ENCODE assay signal across 8 mouse cellular contexts in the genomic region with DNA sequence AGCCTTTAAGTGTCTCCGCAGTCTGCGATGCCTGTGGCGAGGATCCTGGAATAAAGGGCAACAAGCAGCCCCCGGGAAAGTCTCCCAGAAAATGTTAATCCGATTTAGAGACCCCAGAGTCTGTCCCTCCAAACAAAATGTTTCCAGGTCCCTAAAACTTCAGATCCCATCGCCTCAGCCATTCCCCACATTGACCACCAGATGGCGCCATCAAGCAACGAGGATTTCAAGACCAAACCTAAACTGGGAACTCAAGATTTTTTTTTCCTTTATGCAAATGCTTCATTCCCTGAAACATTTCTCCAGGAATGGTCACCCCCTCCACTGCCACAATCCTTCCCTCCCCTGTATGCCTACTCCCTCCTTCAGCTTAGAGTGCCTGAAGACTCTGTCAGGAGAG. TPM values are rescaled to one million over a fixed set of nuclear protein-coding genes. Genes with fewer than 3 reads are reported as not detected.
A peak's percentile ranks its signal among the peaks of the same experiment; 100 is the strongest.
DNase-seq lines count a peak whose midpoint lies in the region; ATAC-seq and TF ChIP-seq lines count a peak whose summit lies in the region.

A gene (plus strand): TSS at position 269 of the 400 bp plus-strand sequence.

- DNase-seq in MEL (ENCODE audit: low read depth, low spot score) = peak; percentile 75
- DNase-seq in adrenal gland, postnatal 36 days = peak; percentile 71
- DNase-seq in embryonic facial prominence, embryonic 14.5 days (ENCODE audit: low spot score) = peak; percentile 52
- peak; percentile 55 to 80 for DNase-seq in layer of hippocampus, adult 18-20 months (ENCODE audit: low spot score in 2 of 2)
- DNase-seq in lung, postnatal 0 days (ENCODE audit: low spot score) = peak; percentile 72
- DNase-seq in right cerebral cortex, postnatal 10 days (ENCODE audit: low spot score in 2 of 2) = peak; percentile 59 to 79

- ATAC-seq in embryonic facial prominence, embryonic 14.5 days (ENCODE audit: low read depth) = no peak
- no peak for ATAC-seq in heart, embryonic 15.5 days (replicated peaks; ENCODE audit: insufficient number of reproducible peaks, insufficient read depth, low FRiP score, low read depth)
- ATAC-seq in lung, postnatal 0 days = no peak; the same call in 1 of the 2 replicates
- ATAC-seq in megakaryocyte-erythroid progenitor cell, adult 5-6 weeks (replicated peaks; ENCODE audit: low FRiP score, low TSS enrichment, poor library complexity, severe bottlenecking) = no peak

- H3K36me3 ChIP-seq in MEL (ENCODE audit: control insufficient read depth in 1 of 2, insufficient read depth in 2 of 2, low read length in 2 of 2) = no peaks in the 10 kb centered on the region
- H3K36me3 ChIP-seq in embryonic facial prominence, embryonic 14.5 days (ENCODE audit: control insufficient read depth, insufficient read depth, low read length) = no peaks in the 10 kb centered on the region
- H3K36me3 ChIP-seq in heart, embryonic 15.5 days = no peaks in the 10 kb centered on the region
- no peaks in the 10 kb centered on the region for H3K36me3 ChIP-seq in lung, postnatal 0 days (ENCODE audit: insufficient read depth, low read length)

- TF ChIP-seq CTCF in MEL (IDR thresholded peaks at IDR 0.05 in 2 of 3, conservative IDR thresholded peaks at IDR 0.05 in 1 of 3; ENCODE audit: control insufficient read depth in 1 of 3, insufficient read depth in 1 of 3, low read depth in 2 of 3, low read length in 3 of 3, poor library complexity in 1 of 3, severe bottlenecking in 1 of 3) = peak; percentile 82 to 92 (median 83)
- TF ChIP-seq CTCF in lung, postnatal 0 days (IDR thresholded peaks at IDR 0.05) = peak; percentile 90

- peak; percentile 82 for TF ChIP-seq RAD21 in MEL (IDR thresholded peaks at IDR 0.05; ENCODE audit: low read depth, low read length)

- no peaks in the 10 kb centered on the region; a peak in 1 of 4 replicates for H3K27me3 ChIP-seq in MEL (ENCODE audit: control insufficient read depth in 1 of 2, insufficient read depth in 2 of 2, low read length in 2 of 2)
- H3K27me3 ChIP-seq in embryonic facial prominence, embryonic 14.5 days (replicated peaks; ENCODE audit: control insufficient read depth, insufficient read depth, low read length) = no peaks in the 10 kb centered on the region
- H3K27me3 ChIP-seq in heart, embryonic 15.5 days = no peaks in the 10 kb centered on the region
- no peaks in the 10 kb centered on the region for H3K27me3 ChIP-seq in lung, postnatal 0 days (replicated peaks; ENCODE audit: insufficient read depth, low read length)

- no peaks in the 10 kb centered on the region for H3K9me3 ChIP-seq in MEL (replicated peaks; ENCODE audit: insufficient read depth, low read length)
- H3K9me3 ChIP-seq in embryonic facial prominence, embryonic 14.5 days (ENCODE audit: control insufficient read depth, low read length) = no peaks in the 10 kb centered on the region
- no peaks in the 10 kb centered on the region for H3K9me3 ChIP-seq in heart, embryonic 15.5 days (replicated peaks)
- H3K9me3 ChIP-seq in lung, postnatal 0 days (ENCODE audit: low read length) = no peaks in the 10 kb centered on the region

- TF ChIP-seq EP300 in MEL (IDR thresholded peaks at IDR 0.05; ENCODE audit: low read depth in 1 of 2, low read length in 2 of 2) = no peak
- no peak for TF ChIP-seq EP300 in lung, postnatal 0 days (IDR thresholded peaks at IDR 0.05)

- no peak for TF ChIP-seq POLR2A in MEL (IDR thresholded peaks at IDR 0.05; ENCODE audit: control insufficient read depth in 1 of 2, insufficient read depth in 1 of 2, low read depth in 1 of 2, low read length in 2 of 2, poor library complexity in 1 of 2)

- H3K79me2 ChIP-seq in MEL (ENCODE audit: control insufficient read depth, insufficient read depth, low read length, poor library complexity) = no peaks in the 10 kb centered on the region

- H3K4me1 ChIP-seq in MEL (ENCODE audit: control insufficient read depth in 1 of 2, insufficient read depth in 2 of 2, low read length in 2 of 2) = no peaks in the 10 kb centered on the region
- no peaks in the 10 kb centered on the region for H3K4me1 ChIP-seq in embryonic facial prominence, embryonic 14.5 days (ENCODE audit: control insufficient read depth, insufficient read depth, low read length)
- peaks cover 2% of the 10 kb centered on the region for H3K4me1 ChIP-seq in heart, embryonic 15.5 days (replicated peaks)
- H3K4me1 ChIP-seq in lung, postnatal 0 days (ENCODE audit: insufficient read depth, low read depth, low read length) = no peaks in the 10 kb centered on the region

- H3K4me2 ChIP-seq in embryonic facial prominence, embryonic 14.5 days (ENCODE audit: low read depth, low read length) = no peak within 1 kb of the TSS
- 0 out of 2 replicates have a peak within 1 kb of the TSS, but pooled peaks have one; percentile 30 for H3K4me2 ChIP-seq in heart, embryonic 15.5 days
- no peak within 1 kb of the TSS for H3K4me2 ChIP-seq in lung, postnatal 0 days (replicated peaks; ENCODE audit: low read depth, low read length)

- no peak within 1 kb of the TSS for H3K27ac ChIP-seq in MEL (ENCODE audit: control insufficient read depth, low read depth, low read length)
- no peak within 1 kb of the TSS for H3K27ac ChIP-seq in embryonic facial prominence, embryonic 14.5 days (replicated peaks; ENCODE audit: low read depth, low read length)
- H3K27ac ChIP-seq in heart, embryonic 15.5 days = no peak within 1 kb of the TSS
- no peak within 1 kb of the TSS for H3K27ac ChIP-seq in lung, postnatal 0 days (ENCODE audit: low read length)

- H3K4me3 ChIP-seq in MEL (ENCODE audit: control insufficient read depth in 1 of 2, insufficient read depth in 1 of 2, low read depth in 2 of 2, low read length in 2 of 2) = no peak within 1 kb of the TSS
- no peak within 1 kb of the TSS for H3K4me3 ChIP-seq in embryonic facial prominence, embryonic 14.5 days (ENCODE audit: low read depth, low read length)
- no peak within 1 kb of the TSS for H3K4me3 ChIP-seq in heart, embryonic 15.5 days
- H3K4me3 ChIP-seq in lung, postnatal 0 days (ENCODE audit: low read depth, low read length) = no peak within 1 kb of the TSS

- no peak within 1 kb of the TSS for H3K9ac ChIP-seq in MEL (ENCODE audit: control insufficient read depth, low read depth, low read length, poor library complexity, severe bottlenecking)
- H3K9ac ChIP-seq in embryonic facial prominence, embryonic 14.5 days (ENCODE audit: low read depth, low read length) = no peak within 1 kb of the TSS
- no peak within 1 kb of the TSS for H3K9ac ChIP-seq in heart, embryonic 15.5 days
- H3K9ac ChIP-seq in lung, postnatal 0 days (replicated peaks; ENCODE audit: low read depth) = no peak within 1 kb of the TSS

- 1% methylated on average over 8 of the region's 8 CpGs for WGBS in embryonic facial prominence, embryonic 14.5 days
- WGBS in heart, embryonic 15.5 days = 4% methylated on average over 8 of the region's 8 CpGs
- 1% methylated on average over 8 of the region's 8 CpGs for WGBS in lung, postnatal 0 days

TF ChIP-seq in MEL, 35 proteins besides CTCF, POLR2A, EP300 and RAD21:
- TF ChIP-seq POLR2AphosphoS5 (IDR thresholded peaks at IDR 0.05; ENCODE audit: borderline replicate concordance, low read depth, low read length) (no peak), NELFE (IDR thresholded peaks at IDR 0.05; ENCODE audit: low read depth, low read length) (no peak), ZNF384 (IDR thresholded peaks at IDR 0.05; ENCODE audit: low read depth, low read length) (peak; percentile 90), UBTF (IDR thresholded peaks at IDR 0.05; ENCODE audit: borderline replicate concordance, insufficient read depth, low read depth, low read length) (no peak), SIN3A (IDR thresholded peaks at IDR 0.05; ENCODE audit: low read length) (peak; percentile 51), SMC3 (IDR thresholded peaks at IDR 0.05; ENCODE audit: low read depth, low read length) (peak; percentile 95), HCFC1 (IDR thresholded peaks at IDR 0.05; ENCODE audit: low read depth, low read length) (0 out of 2 replicates have a peak, but pooled peaks have one; percentile 44), MYB (IDR thresholded peaks at IDR 0.05; ENCODE audit: low read depth, low read length) (no peak), BHLHE40 (IDR thresholded peaks at IDR 0.05; ENCODE audit: borderline replicate concordance, low read depth, low read length) (no peak), USF2 (IDR thresholded peaks at IDR 0.05; ENCODE audit: borderline replicate concordance in 1 of 2, insufficient read depth in 1 of 2, low read depth in 1 of 2, low read length in 2 of 2) (no peak), RCOR1 (IDR thresholded peaks at IDR 0.05; ENCODE audit: low read depth, low read length) (no peak), ZC3H11A (IDR thresholded peaks at IDR 0.05; ENCODE audit: low read depth, low read length) (peak; percentile 84)

RNA-seq across cellular contexts. Expression of the gene that starts here (rescaled TPM):
- not detected in 2 replicates for total RNA-seq in MEL (2012; rRNA removed)
- under 1 TPM in 1 of 2 experiments, not detected in 1; 0.03 TPM for polyA plus RNA-seq in MEL (2012; ENCODE audit: insufficient read depth in 1 of 2, insufficient read length in 2 of 2, low read depth in 1 of 2, low replicate concordance in 2 of 2, missing spikeins in 1 of 2)
- total RNA-seq in adrenal gland, postnatal 36 days (2021) = 1 to 10 TPM; 5.8 to 7.8 TPM
- polyA plus RNA-seq in embryonic facial prominence, embryonic 14.5 days (2014; fragmentation: Nextera tagmentation; extraction: Ambion mirVana) = 0.10 TPM in 1 of 2 replicates, not detected in the other
- not detected in 2 replicates for polyA plus RNA-seq in heart, embryonic 15.5 days (2015; fragmentation: Nextera tagmentation; extraction: Ambion mirVana)
- total RNA-seq in layer of hippocampus, adult 18-20 months (2021) = under 1 TPM in 1 of 2 experiments, not detected in 1; 0.20 TPM
- polyA plus RNA-seq in lung, postnatal 0 days (2015; fragmentation: Nextera tagmentation; extraction: Ambion mirVana) = 0.06 TPM in 1 of 2 replicates, not detected in the other
- total RNA-seq in megakaryocyte-erythroid progenitor cell, adult 5-6 weeks (2014; fragmentation: Nextera tagmentation) = not detected in 2 replicates
- total RNA-seq in megakaryocyte-erythroid progenitor cell, adult 5-6 weeks (2017) = not detected in 2 replicates

Comparison
In these comparisons a context has a peak if more than half of its experiments do, and no peak if none do; other contexts are left out.
1. Peak in DNase-seq in MEL; RNA of the gene not detected or under 1 TPM.
2. Peak in DNase-seq in embryonic facial prominence, embryonic 14.5 days; RNA of the gene not detected or under 1 TPM.
3. Peak in DNase-seq in layer of hippocampus, adult 18-20 months; RNA of the gene not detected or under 1 TPM.
4. Peak in DNase-seq in lung, postnatal 0 days; RNA of the gene not detected or under 1 TPM.